Mouse (Mus musculus) layer of hippocampus, postnatal 14 days (tissue): ENCODE results near the gene Minos1. TPM values are rescaled to one million over a fixed set of nuclear protein-coding genes. Genes with fewer than 3 reads are reported as not detected.

Experiments used
- DNase-seq, 2 experiments: peaks; one replicate each; pipeline ENCODE4 v3.0.0; 2021 to 2022; ENCODE audit warnings: low spot score in 2 of 2, mixed read lengths in 1 of 2
- long read RNA-seq, 2 experiments: library from polyadenylated mRNA; stranded (forward); transcript quantifications; one replicate each; pipeline ENCODE4 v2.0.0; 2021
- total RNA-seq, 2 experiments: library from RNA; stranded (reverse); gene quantifications; 2 replicates each; pipeline ENCODE4 v1.2.3; 2021

Minos1 gene
- total RNA-seq = 100 to 1,000 TPM; 212 to 218 TPM
- long read RNA-seq, experiment 1, transcript Minos1-204 (4 exons, 476 nt) = minor isoform, 9 of 133 reads
- long read RNA-seq, experiment 1, transcript Minos1-203 (4 exons, 2,549 nt) = major isoform, 111 of 133 reads
- long read RNA-seq, experiment 1, partial matches to known transcripts = 6 of 133 reads
- long read RNA-seq, experiment 1, other reads (novel, unspliced or antisense) = 6 of 133 reads
- long read RNA-seq, experiment 2, transcript Minos1-204 (4 exons, 476 nt) = minor isoform, 6 of 216 reads
- long read RNA-seq, experiment 2, transcript Minos1-203 (4 exons, 2,549 nt) = major isoform, 193 of 216 reads
- long read RNA-seq, experiment 2, partial matches to known transcripts = 3 of 216 reads
- long read RNA-seq, experiment 2, other reads (novel, unspliced or antisense) = 14 of 216 reads

DNA sequence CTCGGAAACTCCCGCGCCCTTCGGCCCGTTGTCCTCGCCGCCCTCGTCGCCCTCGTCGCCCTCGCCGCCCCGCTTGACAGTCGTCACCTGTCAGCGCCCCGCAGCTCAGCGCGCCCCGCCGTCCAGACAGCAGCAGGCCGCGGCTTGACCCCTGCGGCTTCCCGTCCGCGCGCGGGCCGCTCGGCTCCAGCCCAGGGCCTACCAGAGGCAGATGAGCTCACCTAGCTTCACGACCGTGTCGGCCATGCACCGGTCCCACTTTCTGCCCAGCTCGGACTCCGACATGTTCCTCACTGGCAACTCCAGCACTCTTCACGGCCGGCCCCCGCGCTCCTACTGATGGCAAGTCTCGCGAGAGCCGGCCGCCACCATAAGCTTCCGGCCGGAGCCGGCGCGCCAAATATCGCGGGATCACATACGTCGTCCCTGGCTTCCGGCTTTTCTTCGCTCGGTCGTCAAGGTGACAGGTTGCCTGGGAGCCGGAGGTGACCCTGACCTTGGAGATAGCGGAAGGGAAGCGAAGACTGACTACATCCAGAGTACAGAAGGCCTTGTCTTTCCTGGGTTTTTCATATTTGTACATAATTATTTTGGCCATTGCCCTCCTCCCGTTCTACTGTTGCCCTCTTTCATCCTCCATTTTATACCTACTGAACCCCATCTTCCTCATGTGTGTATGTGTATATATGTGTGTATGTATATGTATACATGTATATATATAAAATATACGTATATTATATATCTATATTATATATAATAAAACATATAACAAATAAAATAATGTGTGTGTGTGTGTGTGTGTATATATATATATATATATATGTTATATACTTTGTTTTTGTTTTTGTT lies at the start of gene Minos1:
TSS of gene Minos1 (minus strand) at position 413 of the 849 bp plus-strand sequence.
- peak; percentile 96 to 98 for DNase-seq

DNA sequence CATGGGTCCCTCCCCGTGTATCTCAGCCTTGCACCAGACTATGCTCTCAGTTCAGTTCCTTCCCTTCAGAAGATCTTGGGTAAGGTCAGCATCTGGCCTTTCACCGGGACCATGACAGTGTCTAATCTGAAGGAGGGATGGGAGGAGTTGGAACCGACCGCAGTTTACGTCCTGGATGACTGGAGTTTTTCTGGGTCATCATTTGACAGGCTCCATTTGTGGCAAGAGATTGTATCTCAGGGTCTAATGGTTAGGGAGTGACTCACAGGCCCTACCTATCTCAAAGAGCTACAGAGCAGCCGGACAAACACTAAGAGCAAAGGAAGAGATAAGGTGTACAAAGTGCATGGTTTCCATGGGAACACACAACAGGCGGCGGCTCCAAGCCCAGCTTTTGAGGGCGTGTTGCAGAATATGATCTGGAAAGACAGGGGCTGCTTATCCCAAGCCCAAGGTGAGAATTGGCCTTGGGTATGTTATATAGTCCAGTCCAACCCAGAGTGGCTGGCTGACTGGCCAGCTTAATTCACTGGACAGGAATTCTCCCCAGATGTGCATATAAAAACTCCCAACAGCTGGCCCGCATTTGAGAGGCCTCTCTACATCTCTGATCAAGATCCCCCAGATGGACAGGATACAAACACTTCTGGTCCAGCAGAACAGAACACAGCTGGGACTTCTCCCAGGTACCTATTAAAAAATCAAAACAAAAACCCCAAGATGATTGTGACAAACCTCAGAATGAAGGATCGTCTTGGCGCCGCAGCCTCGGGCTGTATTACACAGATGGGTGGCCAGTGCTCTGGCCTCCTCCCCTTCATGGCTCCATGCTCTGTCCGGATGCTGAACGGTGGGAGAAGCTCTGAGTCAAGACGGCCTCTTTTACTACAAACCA lies 49.1 kb upstream of the Minos1 start:
- DNase-seq = no peak

DNA sequence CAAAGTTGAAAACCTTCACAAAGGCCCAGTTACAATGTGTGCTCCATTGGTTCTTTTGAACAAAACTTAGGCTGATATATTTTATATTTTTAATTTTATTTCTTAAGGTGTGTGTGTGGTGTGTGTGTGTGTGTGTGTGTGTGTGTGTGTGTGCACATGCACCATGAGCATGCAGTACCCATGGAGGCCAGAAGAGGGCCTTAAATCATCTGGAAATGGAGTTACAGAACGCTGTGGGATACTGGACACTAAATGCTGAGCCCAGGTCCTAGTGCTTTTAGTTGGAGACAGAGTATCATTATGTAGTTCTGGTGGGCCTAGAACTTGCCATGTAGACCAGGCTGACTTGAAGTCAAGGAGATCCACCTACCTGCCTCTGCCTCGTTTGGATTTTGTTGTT lies 48.3 kb upstream of the Minos1 start:
- no peak for DNase-seq

DNA sequence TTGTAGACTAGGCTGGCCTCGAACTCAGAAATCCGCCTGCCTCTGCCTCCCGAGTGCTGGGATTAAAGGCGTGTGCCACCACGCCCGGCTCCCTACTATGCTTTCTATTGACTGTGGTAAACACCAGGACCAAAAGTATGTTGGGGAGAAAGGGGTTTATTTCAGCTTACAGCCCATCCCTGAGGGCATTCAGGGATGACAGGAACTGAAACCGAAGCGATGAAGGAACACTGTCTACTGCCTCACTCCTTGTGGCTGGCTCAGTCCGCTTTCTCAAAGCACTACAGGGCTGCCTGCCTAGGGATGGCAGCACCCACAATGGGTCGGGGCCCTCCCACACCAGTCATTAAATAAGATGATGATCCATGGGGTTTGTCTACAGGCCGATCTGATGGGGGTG lies 47.5 kb upstream of the Minos1 start:
- DNase-seq = no peak

DNA sequence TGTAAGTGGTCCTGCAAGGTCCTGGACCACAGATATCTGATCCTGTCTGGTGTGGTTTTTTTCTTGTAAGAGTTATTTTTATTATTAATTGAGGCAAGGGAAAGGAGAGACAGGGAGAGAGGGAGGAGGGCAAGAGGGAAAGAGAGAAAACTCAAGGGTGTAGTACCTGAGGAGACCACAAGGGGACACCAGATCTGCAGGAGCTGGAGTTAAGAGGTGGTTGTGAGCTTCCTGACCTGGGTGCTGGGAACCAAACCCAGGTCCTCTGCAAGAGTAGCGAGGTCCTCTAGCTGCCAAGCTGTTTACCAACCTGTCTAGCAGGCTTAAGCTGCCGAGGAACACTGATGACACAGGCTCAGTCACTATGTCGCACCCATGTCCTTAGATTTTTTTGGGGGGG lies 47.0 kb upstream of the Minos1 start:
- DNase-seq = no peak

DNA sequence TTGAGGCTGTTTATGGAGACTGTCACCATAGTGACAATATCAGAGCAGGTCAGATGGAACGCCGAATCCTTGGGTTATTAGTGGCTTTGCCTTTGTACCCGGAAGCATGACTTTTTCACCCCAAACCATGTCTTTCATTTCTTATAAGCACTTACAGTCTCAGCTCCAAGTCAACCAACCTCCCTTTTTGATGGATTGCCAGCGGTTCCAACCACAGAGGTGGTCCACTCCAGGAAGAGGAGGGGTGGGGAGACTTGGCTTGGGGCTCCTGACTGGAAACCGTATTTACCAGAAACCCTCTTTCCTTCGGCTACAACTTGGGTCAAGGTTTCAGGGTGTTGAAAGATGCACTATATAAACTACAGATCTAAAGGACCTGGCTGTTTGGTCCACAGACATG lies 45.1 kb upstream of the Minos1 start:
- no peak for DNase-seq

DNA sequence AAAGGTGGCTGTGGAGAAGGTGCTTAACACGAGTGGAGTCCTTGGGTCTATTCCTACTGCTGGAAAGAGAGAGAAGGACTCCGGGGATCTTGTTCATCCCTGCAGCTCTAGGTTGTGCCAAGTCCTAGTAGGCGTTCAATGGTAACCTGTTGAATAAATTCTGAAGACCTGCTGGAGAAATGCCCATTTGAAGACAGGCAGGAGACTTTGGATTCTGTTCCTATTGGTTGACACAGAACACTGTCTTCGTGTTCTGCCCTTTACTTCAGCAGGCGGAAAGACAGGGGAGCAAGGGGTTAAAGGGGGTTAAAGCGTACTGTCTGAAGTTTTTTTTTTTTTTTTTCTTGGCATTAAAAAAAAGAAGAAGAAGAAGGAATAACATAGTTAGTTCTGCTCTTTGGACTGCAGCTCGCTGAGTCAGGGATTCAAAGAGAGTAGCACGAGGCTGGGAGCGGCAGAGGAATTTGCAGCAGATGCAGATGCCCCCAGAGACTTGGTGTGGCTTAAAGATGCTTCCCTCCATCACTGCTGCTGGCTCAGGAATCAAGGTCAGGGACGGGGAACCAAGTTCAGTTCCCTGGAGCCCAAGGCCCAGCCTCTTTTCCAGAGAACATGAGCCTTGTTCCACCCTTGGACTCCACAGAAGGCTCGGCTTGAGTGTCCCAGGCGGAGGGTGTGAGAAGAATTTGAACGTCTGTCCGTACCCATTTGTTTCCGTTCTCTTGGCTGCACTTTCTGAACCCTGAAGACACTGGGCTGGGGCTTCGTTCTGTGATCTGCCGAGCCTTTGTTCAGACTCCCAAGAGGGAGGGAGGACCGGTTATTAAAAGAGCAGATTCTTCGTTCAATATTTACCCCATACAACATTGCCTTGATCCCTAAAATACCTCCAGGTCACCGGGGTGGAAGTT lies 44.4 kb upstream of the Minos1 start:
- no peak for DNase-seq

DNA sequence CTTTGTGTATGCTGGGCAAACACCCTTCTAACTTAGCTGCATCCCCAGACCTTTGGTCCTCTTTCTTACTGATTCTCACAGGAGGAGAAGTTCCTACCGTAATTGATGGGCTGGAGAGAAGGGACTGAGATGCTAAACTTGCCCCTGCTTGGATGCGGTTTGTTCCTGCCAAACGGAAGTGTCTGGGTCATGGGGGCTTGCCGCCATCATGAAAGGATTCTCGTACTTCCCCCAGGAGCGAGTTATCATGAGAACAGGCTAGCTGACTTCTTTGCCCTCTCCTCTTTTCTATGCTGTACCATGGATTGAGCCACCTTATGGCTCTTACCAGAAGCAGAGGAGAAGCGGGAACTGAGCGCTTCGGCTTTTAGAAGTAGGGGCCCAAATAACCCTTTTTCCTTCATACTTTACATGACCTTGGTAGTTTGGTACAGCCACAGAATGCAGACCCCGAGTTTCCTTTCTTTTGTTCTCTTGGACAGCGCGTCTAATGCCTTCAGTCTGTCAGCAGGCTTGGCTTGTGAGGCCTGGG lies 38.9 kb upstream of the Minos1 start:
- DNase-seq = no peak

DNA sequence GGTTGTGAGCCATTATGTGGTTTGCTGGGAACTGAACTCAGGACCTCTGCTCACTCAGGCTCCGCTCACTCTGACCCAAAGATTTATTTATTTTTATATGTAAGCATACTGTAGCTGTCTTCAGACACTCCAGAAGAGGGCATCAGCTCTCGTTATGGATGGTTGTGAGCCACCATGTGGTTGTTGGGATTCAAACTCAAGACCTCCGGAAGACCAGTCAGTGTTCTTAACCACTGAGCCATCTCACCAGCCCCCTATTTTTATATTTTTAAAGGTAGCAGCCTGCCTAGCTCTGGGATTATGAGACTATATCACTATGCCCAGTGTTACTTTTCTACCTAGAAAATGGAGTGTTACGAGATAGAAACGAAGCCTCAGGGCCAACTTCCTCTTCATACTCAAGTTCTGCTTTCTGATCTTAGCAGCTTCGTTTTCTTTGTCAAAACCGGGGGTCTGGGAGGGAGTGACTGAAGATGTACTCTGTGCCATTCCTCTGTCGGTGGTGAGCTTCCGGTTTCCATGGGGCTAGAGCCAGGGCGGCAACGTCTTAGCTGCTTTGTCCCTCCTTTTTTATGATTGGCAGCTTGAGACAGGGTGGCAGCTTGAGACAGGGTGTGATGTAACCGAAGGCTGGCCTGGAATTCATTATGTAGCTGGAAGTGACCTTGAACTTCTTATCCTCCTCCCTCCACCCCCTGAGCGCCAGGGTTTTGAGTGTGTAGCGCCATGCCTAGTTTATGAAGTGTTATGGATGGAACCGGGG lies 38.3 kb upstream of the Minos1 start:
- DNase-seq = no peak

DNA sequence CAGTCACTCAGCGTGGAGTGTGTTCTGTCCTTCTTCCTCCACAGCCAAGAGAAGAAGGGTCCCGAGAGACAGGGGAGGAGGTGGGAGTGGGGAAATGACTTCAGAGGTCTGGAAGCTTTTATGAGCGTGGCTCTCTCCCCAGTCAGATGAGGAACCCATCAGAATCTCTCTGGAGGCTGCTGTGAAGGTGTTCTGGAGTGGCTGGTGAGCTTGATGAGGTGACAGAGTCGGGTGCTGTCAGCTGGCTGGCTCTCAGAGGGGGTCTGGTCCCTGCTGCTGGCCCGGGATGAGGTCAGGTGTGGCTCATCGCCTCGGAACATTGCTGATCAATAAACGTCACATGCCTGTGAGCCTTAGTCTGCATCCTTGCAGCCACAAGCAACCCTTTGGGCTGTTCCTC lies 36.2 kb upstream of the Minos1 start:
- DNase-seq = no peak

DNA sequence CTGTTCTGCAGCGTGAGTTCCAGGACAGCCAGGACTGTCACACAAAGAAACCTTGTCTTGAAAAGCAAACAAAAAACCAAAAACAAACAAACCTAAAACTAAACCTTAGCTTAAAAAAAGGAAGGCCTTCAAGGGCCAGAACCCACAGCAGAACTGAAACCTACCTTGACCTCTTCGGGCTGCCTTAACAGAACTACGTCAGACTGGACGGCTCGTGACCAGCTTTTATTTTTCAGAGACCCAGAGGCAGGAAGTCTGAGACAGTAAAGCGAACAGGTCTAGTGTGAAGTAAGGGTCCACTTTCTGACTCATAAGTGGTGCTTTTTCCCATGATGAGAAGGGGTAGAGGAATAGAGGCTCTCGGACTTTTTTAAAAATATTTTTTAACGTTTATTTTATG lies 35.3 kb upstream of the Minos1 start:
- no peak for DNase-seq

DNA sequence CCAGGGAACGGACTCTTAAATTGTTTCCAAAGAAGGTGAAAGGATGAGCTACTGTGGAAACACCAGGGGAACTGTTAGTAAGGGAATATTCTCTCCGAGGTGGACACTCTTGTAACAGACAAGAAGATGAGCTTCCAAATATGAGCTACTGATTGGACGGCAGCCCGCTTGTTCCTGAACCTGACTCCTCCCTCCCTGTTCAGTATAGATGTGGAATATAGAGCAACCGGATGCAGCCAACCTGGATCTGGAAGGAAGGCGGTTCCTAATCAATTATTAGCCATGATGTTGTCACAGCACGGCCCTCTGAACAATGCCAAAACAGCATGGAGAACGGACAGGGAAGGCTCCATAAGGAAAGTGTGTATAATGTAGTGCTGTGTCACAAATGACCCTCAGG lies 34.3 kb upstream of the Minos1 start:
- no peak for DNase-seq

DNA sequence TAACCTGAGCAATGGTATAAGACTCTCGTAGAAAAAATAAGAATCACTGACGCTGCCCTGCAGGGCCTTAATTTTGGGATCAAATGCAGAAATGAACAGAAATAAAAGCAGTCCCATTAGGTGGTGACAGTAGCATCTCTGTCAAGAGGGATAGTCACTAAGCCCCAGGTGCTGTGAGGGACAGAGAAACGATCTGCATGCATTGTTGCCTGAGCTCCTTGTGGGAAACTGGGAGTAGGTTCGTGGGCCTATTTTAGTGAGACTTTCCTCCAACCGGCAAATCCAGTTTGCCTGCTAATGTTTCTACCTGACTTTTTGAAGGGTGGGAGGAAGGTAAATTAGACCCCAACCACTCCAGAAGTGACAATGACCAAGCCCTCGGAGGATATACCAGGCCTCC lies 33.2 kb upstream of the Minos1 start:
- no peak for DNase-seq

DNA sequence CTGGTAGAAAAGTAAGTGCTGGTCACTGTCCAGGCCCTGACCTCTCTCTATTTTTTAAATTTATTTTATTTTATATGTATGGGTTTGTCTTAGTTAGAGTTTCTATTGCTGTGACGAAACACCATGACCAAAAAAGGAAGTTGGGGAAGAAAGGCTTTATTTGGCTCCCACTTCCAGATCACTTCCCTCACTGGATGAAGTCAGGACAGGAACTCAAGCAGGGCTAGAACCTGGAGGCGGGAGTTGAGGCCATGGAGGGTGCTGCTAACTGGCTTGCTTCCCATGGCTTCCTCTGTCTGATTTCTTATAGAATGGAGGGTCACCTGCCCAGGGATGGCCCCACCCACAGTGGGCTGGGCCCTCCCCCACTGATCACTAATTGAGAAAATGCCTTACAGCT lies 30.2 kb upstream of the Minos1 start:
- DNase-seq = no peak

DNA sequence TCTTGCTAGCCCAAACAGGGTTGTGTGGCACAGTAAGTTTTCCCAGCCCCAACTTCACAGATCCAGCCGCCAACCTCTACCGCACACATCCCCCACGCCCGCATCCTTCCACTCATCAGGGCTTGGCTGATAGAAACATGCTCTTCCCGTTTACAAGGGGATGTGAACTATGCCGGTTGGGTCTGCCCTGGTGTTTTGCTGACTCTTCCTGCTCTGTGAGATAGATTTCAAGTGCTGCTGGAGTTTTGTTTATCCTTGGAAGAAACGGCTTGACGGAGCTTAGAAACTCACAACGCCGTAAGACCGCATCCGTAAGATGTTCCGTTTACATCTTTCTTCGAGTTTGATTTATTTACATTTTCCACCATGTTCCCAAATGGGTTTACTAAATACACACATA lies 27.4 kb upstream of the Minos1 start:
- no peak for DNase-seq

DNA sequence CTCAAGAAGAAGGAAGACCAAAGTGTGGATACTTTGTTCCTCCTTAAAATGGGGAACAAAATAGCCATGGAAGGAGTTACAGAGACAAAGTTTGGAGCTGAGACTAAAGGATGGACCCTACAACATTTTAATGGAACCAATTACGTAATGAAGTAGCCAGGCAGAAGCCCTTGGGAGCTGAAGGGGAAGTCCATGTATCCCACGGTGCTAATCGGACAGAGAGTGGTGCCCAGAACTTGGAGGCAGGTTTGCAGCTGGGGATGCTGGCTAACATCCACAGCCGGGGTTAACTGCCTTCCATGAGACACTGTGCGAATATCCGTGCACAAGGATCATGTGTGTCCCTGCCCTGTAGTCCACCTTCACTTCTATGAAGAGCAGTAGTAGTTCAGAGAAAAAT lies 25.6 kb upstream of the Minos1 start:
- no peak for DNase-seq

DNA sequence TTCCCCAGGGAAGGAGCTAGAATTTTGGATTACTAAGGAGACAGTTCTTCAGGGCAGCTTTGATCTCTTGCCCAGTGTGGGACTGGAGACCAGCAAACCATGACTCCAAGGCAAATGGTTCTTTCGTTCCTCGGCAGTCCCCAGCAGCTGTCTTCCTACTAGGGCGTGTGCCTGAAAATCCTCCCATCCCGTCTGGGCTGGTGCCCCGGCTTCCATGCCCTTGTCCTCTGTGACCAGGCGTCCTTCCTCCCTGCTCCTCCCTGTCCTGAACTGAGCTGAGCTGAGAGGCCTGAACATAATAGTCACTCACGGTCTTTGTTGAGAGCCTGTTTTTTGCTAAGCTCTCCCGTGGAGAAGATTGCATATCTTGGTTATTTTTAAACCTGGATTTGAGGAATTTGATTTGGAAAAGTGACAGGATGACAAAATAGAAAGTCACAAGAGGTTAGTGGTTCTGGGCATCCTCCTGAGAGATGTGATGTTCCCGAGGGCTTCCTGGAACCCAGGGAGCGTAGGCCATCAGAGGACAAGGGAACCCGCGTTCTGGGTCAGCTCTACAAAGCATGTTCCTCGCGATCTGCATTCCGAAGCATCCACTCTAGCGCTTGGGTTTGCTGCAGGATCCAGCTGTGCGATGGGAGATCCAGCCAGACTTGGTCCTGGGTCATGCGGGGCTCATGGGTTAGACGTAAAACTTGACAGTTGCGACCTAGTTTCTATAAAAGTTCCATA lies 23.8 kb upstream of the Minos1 start:
- DNase-seq = no peak

DNA sequence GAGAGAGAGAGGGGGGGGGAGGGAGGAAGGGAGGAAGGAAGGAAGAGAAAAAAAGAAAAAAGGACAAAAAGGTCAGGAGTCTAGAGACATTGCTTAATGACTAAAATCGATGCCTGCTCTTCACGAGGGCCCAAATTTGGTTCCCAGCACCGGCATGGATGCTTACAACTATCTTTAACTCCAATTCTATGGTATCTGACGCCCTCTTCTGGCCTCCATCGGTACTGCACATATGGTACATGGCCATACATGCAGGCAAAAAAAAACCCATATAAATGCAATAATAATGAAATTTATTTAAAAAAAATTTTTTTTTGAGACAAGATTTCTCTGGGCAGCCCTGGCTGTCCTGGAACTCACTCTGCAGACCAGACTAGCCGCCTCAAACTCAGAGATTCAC lies 20.5 kb upstream of the Minos1 start:
- no peak for DNase-seq

DNA sequence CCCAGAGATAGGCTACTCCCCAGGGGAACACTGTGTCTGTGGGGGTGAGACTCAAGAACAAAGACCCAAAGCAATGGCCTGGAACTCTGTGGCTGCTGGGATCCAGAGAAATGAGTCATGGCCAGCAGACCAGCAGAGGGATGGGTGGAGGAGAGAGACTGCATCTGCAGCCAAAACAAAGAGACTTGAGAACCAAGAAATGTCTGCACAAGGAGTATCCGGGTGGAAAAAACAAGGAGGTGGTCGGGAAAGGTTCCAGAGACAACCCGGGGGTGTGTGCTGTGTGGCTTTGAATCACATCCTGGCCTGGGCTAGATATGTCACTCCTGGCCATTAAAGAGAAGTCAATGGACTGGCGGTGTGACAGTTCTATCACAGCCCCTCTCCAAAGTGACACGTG lies 15.8 kb upstream of the Minos1 start:
- no peak for DNase-seq
